Mouse (Mus musculus) frontal cortex, postnatal 10 days (tissue): Measurements from ENCODE around the gene Trex1.

Source experiments
- DNase-seq, 2 experiments: peaks; one replicate each; pipeline ENCODE4 v3.0.0; 2022; ENCODE audit warnings: low spot score in 2 of 2, mixed read lengths in 1 of 2

The Trex1 gene

GRCm38 (mm10) chr9:109016973-109017604, 42.4 kb downstream of the Trex1 start:
- DNase-seq: no peak

- no peak for DNase-seq
These were observed 44.1 kb downstream of the Trex1 start for GRCm38 (mm10) chr9:109015397-109015796.

GRCm38 (mm10) chr9:109010316-109010690, 49.2 kb downstream of the Trex1 start:
- no peak for DNase-seq

- DNase-seq: no peak
These were observed 49.8 kb downstream of the Trex1 start for GRCm38 (mm10) chr9:109009636-109010315.

GRCm38 (mm10) chr9:109008994-109009635, 50.4 kb downstream of the Trex1 start:
- DNase-seq: no peak

GRCm38 (mm10) chr9:109008081-109008480, 51.5 kb downstream of the Trex1 start:
- DNase-seq: no peak
